Mouse (Mus musculus) inflammation-experienced regulatory T-cells, adult 6 months (primary cell): ENCODE data around the gene Acacb. TPM values are rescaled to one million over a fixed set of nuclear protein-coding genes. Genes with fewer than 3 reads are reported as not detected.

Experiments used
- ATAC-seq: one replicate; pipeline ENCODE4 v1.8.0; 2017
- polyA plus RNA-seq, 3 experiments: library from polyadenylated mRNA; unstranded; fragments of 100-300 nt; shearing (Covaris generic); gene quantifications; one replicate each; pipeline ENCODE4 v1.2.1; 2017

The Acacb gene
- polyA plus RNA-seq, 3 experiments from 2014 or later = 1.3 to 4.5 (median 1.7) TPM

DNA sequence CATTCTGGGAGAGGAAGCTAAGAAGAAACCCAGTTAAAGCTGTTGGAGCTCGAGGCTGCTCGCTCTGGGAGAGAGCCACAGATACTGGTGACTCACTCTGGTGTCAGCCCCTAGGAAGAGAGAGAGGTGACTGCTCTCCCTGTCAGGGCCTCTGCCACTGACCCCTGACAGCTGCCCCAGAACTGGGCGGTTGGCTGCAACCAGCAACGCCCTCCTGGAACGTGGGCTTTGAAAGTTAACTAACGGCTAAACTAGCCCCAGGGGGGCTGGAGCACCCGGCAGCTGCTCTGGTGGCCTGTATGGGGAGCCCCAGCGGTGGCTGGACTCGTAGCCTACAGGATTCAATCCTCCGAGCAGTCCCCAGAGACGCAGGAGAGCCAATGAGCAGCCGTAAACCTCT, 123.6 kb downstream of the Acacb start:
- no peak for ATAC-seq

DNA sequence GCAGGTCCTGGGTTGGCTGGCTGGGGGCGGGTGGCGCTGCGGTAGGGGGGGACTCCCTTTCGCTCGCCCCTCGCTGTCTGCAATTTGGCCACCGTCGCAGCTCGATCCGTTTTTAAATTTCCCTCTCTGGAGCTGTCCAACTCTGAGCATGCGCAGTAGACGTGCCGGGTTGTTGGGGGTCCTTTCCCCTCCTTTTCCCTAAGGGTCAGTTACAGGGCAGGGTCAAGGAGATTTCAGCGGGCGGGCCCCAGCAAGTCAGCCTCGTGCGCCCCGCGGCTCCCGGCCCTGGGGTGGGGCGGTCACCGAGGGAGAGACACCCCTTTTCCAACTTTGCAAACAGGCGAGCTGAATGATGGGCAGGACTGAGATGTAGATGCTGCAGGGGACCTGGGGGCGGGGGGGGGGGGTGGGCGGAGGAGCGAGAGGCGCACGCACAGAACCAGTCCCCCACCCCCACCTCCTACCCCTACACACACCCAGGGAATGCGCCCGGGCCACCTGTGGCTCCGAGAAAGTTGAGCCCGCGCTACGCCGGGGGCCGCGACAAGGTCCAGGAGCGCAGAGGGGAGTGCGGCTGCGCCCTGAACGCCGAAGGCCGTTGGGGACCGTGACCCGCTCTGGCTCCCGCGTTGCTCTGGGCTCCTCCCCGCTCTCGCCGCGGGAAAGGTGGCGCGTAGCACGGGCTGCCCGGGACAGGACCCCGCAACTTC, 127.5 kb downstream of the Acacb start, which contains the start of gene Foxn4:
Gene Foxn4 (minus strand): TSS at position 115 of the 710 bp plus-strand sequence.
- ATAC-seq = no peak

DNA sequence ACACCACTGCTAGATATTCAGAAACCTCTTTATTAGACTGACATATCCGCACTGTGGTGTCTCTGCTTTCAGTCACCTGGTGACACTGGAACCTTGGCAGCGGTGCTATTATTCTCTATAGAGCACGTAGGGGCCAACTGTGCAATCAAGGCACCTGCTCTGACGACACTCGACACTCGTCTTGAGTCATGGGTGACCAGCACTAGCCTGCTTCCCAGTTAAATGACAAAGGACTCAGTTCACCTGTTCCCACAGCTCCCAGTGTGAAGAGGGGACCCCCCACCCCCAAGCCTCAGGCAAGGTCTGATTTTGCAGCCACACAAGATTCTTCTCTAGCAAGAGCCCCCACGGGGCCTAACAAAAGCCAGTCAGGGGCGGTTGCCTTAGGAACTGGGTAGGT, 129.0 kb downstream of the Acacb start:
- no peak for ATAC-seq

DNA sequence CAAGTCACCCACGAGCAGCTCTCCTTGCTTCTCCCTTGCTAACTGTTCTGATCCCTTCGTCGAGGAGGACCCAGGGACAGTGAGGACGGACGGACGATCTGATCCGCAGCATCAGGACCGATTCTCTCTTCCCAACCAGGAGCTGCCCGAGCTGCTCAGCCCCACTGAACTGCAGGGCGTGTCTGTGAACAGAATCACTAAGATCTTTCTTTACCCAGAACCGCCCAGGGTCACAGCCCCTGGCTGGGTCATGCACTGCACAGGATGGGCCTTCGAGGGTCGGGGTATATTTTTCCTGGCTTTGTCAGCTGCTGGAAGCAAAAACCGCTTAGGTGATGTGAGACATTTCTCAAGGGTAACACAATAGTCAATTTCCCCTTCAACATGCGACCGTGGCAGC, 129.7 kb downstream of the Acacb start:
- ATAC-seq = no peak

DNA sequence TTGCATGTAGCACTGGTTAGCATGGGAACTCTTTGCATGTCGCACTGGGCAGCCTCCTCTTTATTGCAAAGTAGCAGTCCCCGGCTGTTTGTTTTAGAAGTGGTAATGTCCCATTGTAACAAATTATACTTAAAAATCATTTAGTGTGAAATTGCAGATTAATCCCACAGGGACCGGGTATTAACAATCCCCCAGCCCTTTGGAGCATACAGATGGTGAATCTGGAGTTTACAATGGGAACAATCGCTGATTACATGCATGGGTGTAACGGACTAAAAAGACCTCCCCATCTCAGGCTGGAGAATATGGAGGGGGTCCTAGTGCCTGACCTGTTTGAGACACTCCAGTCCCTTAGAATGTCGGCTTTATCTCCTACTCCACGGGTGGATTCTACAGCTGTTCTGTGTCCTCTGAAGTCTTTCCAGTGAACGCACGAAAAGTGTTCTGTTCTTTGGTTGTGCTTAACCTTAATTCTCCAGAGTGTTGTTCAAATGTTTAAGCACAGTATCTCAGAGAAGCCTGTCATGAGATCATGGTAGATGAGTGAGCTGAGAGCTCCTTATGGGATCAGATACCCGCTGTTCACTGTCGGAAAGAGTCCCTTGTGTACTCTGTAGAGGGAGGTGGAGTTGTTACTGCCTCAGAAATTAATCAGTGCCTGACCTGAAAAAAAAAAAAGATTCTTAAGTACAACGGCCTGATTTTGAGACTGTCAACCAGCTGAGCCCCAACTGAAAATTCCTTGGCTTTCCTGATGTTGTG, 133.2 kb downstream of the Acacb start:
- ATAC-seq = no peak

DNA sequence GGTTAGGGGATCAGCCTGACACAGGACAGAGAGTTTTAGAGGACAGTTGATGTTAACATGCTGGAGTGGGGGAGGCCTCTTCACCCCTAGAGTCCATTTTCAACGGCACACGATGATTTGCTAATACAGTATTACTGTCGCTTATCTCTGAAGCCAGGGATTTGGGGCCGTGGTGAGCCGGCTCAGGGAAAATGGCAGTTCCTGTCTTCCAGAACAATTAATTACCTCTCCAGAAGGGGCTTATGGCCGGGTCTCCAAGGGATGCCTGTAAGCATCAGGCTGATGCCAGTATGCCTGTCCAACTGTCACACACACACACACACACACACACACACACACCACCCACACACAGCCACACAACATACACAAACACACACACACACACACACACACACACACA, 136.0 kb downstream of the Acacb start:
- no peak for ATAC-seq

DNA sequence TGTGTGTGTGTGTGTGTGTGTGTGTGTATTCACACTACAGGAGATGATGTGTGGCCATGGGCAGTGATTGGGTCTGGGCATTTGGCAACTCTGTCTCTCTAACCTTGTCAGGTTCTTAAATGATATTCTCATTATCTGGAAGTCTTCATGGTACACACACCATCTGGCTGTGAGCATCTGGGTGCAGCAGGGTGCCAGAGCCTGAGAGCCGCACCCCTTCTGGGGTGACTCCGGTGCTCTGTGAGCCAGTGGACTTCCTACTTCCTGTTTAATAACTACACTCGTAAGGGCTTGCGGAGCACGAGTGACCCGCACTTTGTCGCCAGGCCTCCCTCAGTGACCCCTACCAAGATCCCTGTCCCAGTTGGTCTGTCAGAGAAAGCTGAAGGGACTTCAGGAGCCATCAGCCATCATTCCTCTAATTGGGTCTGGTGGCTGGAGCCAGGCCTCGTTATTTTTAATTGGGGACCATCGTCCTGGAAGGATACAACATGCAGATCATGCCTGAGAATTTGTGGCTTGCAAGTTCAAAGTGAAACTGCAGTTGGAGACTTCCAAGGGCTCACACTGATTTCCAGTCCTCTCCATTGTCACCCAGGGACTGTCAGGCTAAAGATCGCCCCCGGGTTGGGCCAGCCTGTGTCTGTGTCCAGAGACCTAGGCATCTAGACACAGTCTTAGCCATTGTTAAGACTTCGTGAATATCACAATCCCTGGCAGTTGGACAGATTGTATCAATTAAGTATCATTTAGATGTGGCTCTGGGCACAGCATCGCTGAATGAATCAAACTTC, 138.5 kb downstream of the Acacb start:
- ATAC-seq = no peak

DNA sequence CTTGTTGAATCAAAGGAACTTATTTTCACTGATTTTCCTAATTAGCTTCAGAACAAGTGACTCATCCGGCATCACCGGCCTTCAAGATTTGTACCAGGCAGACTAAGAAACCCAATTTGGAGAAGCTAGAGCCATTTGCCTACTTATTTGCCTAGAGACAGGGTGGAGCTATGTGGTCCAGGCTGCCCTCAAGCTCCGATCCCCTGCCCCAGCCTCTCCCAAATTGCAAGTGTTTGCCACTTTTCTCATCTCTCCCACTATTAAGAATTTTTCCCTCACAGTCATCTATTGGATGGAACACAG, 139.0 kb downstream of the Acacb start:
- ATAC-seq = no peak

DNA sequence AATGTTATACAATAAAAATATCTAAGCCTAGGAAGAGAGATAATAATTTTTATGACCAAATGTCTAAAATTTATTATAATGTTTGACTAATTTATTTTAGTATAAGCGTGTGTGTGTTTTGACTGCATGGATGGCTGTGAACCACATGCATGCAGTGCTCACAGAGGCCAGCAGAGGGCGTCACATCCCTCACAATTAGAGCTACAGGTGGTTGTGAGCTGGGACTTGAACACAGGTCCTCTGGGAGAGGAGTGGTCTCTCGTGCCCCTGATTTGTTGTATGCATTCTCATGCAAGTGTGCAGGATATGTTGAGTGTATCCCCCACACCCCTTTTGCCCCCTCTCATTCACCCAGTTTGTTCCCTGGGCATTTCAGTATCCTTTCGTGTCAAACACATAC, 139.8 kb downstream of the Acacb start:
- no peak for ATAC-seq

DNA sequence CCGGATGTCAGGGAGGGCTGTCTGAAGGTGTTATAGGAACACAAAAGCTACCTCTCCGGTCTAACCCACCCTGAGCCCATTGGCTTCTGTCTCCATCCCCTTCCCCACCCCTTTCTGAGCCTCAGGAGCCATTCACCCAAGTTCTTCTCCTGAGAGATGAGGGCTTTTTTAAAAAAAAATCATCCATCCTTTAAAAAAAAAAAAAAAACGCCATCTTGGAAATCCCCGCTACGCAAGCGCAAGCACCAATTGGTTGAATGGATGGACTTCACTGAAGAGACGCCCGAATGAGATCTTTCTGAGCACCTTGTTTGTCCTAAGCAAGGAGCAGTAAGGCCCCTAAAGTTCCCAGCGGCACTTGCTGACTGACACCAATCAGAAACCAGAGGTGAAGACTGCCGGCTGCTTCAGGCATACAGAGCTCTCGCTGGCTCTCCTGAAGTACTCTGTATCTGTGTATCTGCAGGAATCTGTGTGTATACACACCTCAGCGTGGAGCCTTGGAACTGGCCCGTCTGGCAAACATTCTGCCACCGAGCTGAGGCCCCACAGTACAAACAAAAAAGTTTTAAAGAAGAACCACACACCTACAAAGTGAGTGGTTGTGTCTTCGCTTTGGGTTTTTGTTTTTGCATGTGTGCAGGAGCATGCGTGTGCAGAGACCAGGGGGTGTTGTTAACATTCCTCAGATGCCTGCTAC, 140.7 kb downstream of the Acacb start:
- no peak for ATAC-seq

DNA sequence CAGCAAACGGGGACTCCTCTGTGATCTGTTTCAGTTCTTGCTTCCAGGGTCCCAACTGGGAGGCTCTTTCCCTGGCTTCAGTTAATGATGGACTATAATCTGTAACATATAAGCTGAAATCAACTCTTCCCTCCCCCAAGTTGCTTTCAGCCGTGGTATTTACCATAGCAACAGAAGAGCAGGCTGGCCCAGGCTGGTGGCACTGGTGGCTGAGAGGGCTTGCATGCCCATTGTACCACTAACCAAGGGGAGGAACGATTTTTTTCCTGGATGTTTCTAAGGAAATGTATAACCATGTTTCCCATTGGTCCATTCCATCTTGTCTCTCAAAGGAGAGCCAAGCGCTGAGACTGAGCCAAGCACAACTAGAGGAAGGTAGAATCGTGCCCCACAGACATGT, 142.1 kb downstream of the Acacb start:
- no peak for ATAC-seq

DNA sequence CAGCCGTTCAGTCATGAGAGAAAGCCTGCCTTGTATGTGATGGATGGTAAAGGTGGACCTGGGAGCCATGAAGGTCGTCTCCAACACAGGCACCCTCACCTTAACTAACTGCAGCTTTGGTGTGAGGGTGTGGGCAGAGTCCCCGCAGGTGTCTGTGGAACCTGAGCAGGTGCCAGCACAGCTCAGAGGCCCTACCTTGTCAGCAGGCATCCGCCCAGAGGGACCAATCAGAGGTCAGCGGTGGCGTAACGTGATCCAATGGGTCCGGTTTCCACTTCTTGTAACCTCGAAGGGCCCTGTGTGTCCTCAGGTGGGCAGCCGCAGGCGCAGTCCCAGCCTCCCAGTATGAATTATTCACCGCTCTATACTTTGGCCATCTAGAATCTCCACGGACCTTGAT, 142.5 kb downstream of the Acacb start, which contains the start of gene Myo1h:
Gene Myo1h (plus strand): TSS at position 293 of the 400 bp plus-strand sequence.
- ATAC-seq = no peak

DNA sequence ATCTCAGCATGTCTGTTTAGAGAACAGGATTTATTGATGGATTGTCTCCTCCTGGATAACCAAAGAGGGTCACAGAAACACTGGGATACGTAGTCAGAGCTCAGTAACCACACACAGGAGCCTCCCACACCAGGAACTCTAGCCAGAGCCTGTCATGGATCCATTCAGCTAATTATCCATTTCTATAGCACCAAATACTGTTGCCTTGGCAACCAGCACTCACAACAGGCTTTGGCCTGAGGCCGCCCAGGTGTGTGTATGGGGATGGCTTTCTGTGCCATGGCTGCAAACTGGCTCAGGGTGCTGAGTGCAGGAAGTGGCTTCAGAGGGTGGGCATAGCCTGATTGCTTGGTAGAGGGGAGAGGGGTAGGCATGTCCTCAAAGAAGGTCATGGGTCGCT, 143.7 kb downstream of the Acacb start:
- ATAC-seq = no peak

DNA sequence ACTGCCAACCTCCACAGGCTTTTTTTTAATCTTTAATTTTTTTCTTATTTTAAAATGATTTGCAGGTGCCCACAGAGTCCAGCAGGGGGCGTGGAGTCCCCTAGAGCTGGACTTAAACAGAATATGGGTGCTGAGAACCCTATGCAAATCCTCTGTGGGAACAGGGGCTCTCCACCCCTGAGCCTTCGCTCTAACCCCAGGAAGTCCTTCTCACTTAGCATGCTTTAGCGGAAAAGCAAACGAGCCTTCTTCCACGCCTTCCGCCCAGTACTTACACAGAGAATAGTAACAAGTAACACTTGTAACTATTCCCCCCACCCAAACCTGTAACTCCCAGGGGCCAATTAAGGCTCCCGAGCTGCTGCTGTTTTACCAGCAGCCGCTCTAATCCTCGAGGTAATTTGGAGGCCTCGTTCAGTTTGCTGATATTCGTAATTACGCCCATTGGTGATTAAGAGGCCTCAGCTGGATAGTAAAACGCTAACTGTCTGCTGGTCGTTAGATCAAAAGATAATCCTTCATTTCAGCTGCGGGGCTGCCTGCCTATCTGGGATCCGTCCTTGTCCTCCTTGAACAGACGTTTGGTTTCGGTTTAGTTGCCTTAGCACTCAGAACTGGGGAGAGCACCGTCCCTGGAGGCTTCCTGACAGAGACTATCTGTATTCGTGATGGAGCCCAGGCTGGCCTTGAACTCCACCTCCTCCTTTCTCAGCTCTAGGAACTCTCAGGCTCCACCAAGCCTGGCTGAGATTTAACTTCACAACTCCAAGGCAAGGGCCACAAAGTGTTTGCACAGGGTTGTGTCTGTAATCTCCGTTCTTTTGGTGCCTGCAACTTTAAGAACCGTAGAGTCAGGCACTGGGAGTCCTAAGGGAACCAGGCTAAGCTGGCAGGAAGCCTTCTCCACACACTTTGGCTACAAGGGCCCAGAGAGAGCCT, 150.6 kb downstream of the Acacb start:
- ATAC-seq = no peak

DNA sequence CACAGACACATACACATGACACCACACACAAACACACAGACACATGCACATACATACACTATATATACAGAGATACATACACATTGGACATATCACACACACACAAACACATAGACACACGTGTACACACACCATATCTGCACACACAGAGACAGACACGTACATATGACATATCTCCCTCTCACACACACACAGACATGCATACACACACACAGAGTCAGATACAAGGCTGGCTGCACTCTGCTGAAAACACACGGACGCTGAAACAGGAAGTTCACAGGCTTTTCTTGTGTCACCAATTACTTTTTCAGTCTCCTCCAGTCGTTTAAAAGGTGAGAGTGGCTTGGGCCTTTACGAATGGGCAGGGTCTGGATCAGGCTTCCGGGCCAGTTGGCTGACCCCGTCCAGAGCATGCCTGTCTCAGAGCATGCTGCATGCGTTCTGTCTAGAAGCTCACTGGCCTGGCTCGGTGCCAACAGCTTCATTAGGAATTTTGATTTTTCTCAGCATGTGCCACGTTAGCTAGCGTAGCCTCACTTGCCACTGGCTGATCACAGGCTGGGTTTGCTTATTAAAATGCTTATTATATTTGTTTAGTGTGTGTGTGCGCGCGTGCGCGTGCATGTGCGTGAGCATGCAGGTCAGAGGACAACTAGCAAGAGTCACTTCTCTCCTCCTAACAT, 152.0 kb downstream of the Acacb start:
- ATAC-seq = no peak

DNA sequence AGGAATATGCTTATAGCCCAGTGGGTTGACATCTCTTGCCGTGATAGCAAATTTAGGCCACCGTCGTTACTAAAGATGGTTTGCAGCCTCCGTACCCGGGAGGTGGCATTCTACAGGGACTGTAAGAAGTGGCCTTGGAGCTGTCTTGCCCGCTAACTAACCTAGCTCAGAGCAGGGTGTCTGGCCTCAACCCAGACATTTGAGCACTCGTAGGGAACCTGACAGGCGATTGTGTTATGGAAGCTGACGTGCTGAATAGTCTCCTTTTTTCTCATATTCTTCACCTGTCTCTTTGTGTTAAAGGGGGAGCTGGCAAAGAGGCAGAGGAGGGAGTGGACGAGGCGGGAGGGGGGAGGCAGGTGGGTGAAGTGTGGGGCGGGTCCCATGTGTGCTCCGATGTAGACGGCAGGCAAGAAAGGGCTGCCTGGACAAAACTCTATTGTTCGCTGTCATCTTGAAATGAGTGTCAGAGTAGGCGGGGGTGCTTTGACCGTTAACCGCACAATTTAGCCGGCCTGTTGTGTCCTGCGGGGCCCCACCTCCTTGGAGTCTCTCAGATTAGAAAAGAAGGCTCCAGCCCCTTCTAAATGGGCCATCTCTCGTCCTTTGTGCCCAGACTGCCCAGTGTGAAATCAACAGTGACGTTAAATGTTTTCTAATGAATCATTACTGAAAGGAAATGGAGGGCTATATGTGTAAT, 153.0 kb downstream of the Acacb start:
- ATAC-seq = no peak

DNA sequence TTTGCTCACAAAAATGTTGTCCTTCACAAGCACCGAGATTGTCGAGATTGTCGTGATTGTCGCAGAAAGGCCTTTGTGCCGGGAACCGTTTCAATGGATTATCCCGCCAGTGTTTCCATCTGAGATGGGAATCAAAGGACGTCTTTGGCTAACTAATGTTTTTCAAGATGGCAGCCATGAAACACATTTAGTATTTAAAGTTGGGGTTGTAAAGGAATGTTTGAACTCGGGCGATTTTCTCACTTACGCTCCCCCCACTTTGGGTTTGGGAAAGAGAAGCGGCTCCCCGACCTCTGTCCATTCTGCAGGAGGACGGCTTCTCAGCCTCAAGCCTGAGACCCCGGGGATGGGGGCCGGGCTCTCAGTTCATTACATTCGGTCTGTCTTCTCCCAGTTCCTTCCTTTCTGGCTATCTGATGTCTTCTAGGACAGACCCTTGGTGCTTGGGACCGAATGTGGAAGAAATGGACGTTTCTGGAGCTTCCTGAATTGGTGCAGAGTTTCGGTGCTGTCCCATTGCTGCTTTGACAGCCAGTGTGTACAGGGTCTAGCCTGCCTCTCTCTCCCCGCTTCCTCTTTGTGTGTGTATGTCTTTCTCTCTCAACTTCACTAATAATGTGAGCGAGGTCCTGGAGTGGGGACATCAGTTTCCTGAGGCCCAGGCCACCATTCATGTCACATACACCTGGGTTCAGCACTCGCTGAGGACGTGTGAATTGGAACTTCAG, 153.7 kb downstream of the Acacb start:
- no peak for ATAC-seq
